In the genomic region with DNA sequence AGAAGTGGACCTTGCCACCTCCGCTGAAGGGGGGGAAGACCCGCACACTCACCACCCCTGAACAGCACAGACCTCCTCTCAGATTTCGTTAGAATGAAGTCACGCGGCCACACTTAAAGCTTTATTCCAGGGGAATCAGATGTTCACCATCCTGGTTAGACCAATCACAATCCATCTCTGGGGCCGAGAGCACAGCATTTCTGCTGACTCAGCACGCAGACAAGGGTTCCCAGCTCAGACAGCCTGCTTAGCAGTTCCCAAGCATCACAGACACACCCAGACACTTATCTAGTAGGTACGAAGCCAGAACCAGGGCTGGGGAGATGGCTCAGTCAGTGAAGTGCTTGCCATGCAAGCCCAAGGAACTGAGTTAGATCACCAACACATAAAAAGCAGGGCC, we compare ENCODE assay signal across 13 mouse cellular contexts.
"Had no signal": no experiment of that assay in that cellular context is flagged by ENCODE, and none has a peak within 500 bp of the region (broad histone marks: within the 10 kb centered on the region; RNA-seq: fewer than 3 reads in every experiment).

No protein-coding gene starts in this region.

- H3K27me3 ChIP-seq: limb, embryonic 15.5 days; neural tube, embryonic 12.5 days; stomach, embryonic 15.5 days had no signal

- H3K4me1 ChIP-seq: stomach, embryonic 15.5 days had no signal

- H3K27ac ChIP-seq: left cerebral cortex, adult 2 months; limb, embryonic 15.5 days; liver, embryonic 14.5 days; midbrain, embryonic 10.5 days; neural tube, embryonic 12.5 days; stomach, embryonic 15.5 days had no signal

- DNase-seq: kidney, postnatal 25 days; lung, adult 18-20 months; midbrain, embryonic 14.5 days; retina, postnatal 1 day; right cerebral cortex, postnatal 4 days; spleen, adult 18-20 months; thymus, postnatal 4 days had no signal

- H3K9me3 ChIP-seq: limb, embryonic 15.5 days; midbrain, embryonic 10.5 days; neural tube, embryonic 12.5 days; stomach, embryonic 15.5 days had no signal

- H3K4me2 ChIP-seq: limb, embryonic 15.5 days; neural tube, embryonic 12.5 days; stomach, embryonic 15.5 days had no signal

- H3K36me3 ChIP-seq: limb, embryonic 15.5 days; midbrain, embryonic 10.5 days; neural tube, embryonic 12.5 days; stomach, embryonic 15.5 days had no signal

- H3K9ac ChIP-seq: limb, embryonic 15.5 days; liver, embryonic 14.5 days; neural tube, embryonic 12.5 days; stomach, embryonic 15.5 days had no signal

- H3K4me3 ChIP-seq: left cerebral cortex, adult 2 months; limb, embryonic 15.5 days; midbrain, embryonic 10.5 days; neural tube, embryonic 12.5 days; stomach, embryonic 15.5 days had no signal
